ENCODE assay signal across 17 mouse cellular contexts in genomic region chr2:11216847-11217246, GRCm38 (mm10).
"Had no signal": no experiment of that assay in that cellular context is flagged by ENCODE, and none has a peak within 500 bp of the region (broad histone marks: within the 10 kb centered on the region; RNA-seq: fewer than 3 reads in every experiment).

No protein-coding gene starts in this region.

- H3K4me1 ChIP-seq: limb, embryonic 12.5 days; limb, embryonic 15.5 days; midbrain, embryonic 13.5 days; stomach, embryonic 15.5 days had no signal

- H3K36me3 ChIP-seq: kidney, embryonic 15.5 days; limb, embryonic 12.5 days; limb, embryonic 15.5 days; midbrain, embryonic 10.5 days; midbrain, embryonic 13.5 days; stomach, embryonic 15.5 days had no signal

- DNase-seq: kidney, adult 8-10 months; kidney, postnatal 10 days; kidney, postnatal 36 days; left cerebral cortex, postnatal 4 days; liver, postnatal 0 days; lung, embryonic 14.5 days; lung, postnatal 36 days; thymus, postnatal 14 days; thymus, postnatal 4 days had no signal

- H3K9me3 ChIP-seq: kidney, embryonic 15.5 days; limb, embryonic 12.5 days; limb, embryonic 15.5 days; midbrain, embryonic 10.5 days; midbrain, embryonic 13.5 days; stomach, embryonic 15.5 days had no signal

- H3K27me3 ChIP-seq: kidney, embryonic 15.5 days; limb, embryonic 12.5 days; limb, embryonic 15.5 days; midbrain, embryonic 13.5 days; stomach, embryonic 15.5 days had no signal

- ATAC-seq: intestine, postnatal 0 days; liver, postnatal 0 days; lung, postnatal 0 days; midbrain, embryonic 13.5 days had no signal

- H3K4me3 ChIP-seq: kidney, embryonic 15.5 days; limb, embryonic 12.5 days; limb, embryonic 15.5 days; midbrain, embryonic 10.5 days; midbrain, embryonic 13.5 days; stomach, embryonic 15.5 days had no signal
